Mouse (Mus musculus) embryonic facial prominence, embryonic 14.5 days (tissue): ENCODE data around the gene Slc36a3. TPM values are rescaled to one million over a fixed set of nuclear protein-coding genes. Genes with fewer than 3 reads are reported as not detected.

Experiments used
- ATAC-seq: fragments of 200-750 bp; cut with Nextera tagmentation; 2 replicates; pipeline ENCODE4 v1.8.0; 2017; ENCODE audit warnings: low read depth, moderate number of reproducible peaks, moderate TSS enrichment
- DNase-seq: peaks from one replicate; pipeline ENCODE4 v3.0.0-alpha.2; 2015; ENCODE audit warnings: low spot score
- H3K27ac ChIP-seq: fragments of 300-500 bp; sonication (generic); replicated peaks from 2 replicates; pipeline ENCODE4 v1.5.1; 2014; ENCODE audit warnings: low read depth, mild to moderate bottlenecking, low read length, moderate library complexity
- H3K27me3 ChIP-seq: fragments of 300-500 bp; sonication (generic); replicated peaks from 2 replicates; pipeline ENCODE4 v1.6.1; 2014; ENCODE audit warnings: low read length; ENCODE audit not compliant: control insufficient read depth, insufficient read depth
- H3K36me3 ChIP-seq: fragments of 300-500 bp; sonication (generic); 2 replicates; pipeline ENCODE4 v1.6.1; 2014; ENCODE audit warnings: low read length, mixed read lengths; ENCODE audit not compliant: control insufficient read depth, insufficient read depth
- H3K4me1 ChIP-seq: fragments of 300-500 bp; sonication (generic); 2 replicates; pipeline ENCODE4 v1.6.1; 2014; ENCODE audit warnings: antibody characterized with exemption, low read length; ENCODE audit not compliant: control insufficient read depth, insufficient read depth
- H3K4me2 ChIP-seq: fragments of 300-500 bp; sonication (generic); 2 replicates; pipeline ENCODE4 v1.6.1; 2014; ENCODE audit warnings: low read depth, mild to moderate bottlenecking, low read length, moderate library complexity, mixed read lengths
- H3K4me3 ChIP-seq: fragments of 300-500 bp; sonication (generic); 2 replicates; pipeline ENCODE4 v1.5.1; 2014; ENCODE audit warnings: low read depth, mild to moderate bottlenecking, low read length
- H3K9ac ChIP-seq: fragments of 300-500 bp; sonication (generic); 2 replicates; pipeline ENCODE4 v1.6.1; 2014; ENCODE audit warnings: low read depth, mild to moderate bottlenecking, low read length, moderate library complexity, mixed read lengths
- H3K9me3 ChIP-seq: fragments of 300-500 bp; sonication (generic); 2 replicates; pipeline ENCODE4 v1.6.1; 2016; ENCODE audit warnings: low read length; ENCODE audit not compliant: control insufficient read depth
- WGBS: fragments of 180-500 bp; shearing (Covaris S2); extraction: QIAGEN DNeasy Blood & Tissue Kit; methylation state at CpG from one replicate; pipeline ENCODE4 v1.1.7; 2014; 5-methylcytosine and 5-hydroxymethylcytosine counted together
- polyA plus RNA-seq: library from polyadenylated mRNA; unstranded; fragments of >200 nt; fragmentation: Nextera tagmentation; extraction: Ambion mirVana; gene quantifications from 2 replicates; pipeline ENCODE4 v1.2.1, GENCODE M21; 2014

Gene Slc36a3
- polyA plus RNA-seq, 1 experiment from 2014 or later, result not detected

GRCm38 (mm10) chr11:55183124-55183523 lies 31.6 kb upstream of the Slc36a3 start:
- H3K36me3 ChIP-seq, result no peaks in the 10 kb centered on the region
- H3K9me3 ChIP-seq, result no peaks in the 10 kb centered on the region
- whole genome bisulfite sequencing, result 44% methylated on average over 7 of the region's 7 CpGs
- no peak overlapping the region for H3K4me2 ChIP-seq
- H3K27me3 ChIP-seq, result no peaks in the 10 kb centered on the region
- DNase-seq, result no peak
- no peak overlapping the region for H3K9ac ChIP-seq
- ATAC-seq, result no peak
- 0 out of 2 replicates have a peak, but pooled peaks cover 4% of the 10 kb centered on the region for H3K4me1 ChIP-seq
- H3K4me3 ChIP-seq, result no peak overlapping the region
- no peak overlapping the region for H3K27ac ChIP-seq

DNA sequence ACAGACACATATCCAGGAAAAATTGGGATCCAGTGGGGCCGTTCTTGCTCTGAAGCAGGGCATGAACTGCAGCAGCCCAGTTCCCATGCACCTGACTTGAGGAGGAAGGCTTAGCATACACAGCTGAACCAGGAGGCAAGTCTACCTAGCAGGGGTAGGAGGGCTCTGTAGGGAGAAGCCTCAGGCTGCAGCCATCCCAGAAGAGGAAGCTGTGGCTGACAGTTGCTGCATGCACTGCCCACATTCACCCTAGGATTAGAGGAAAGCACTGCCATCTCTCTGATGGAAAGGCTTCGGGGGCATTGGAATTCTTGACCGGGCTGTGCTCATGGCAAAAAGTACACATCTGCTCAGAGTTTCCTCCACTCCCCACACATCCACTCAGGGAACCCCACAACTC lies 28.3 kb upstream of the Slc36a3 start:
- no peaks in the 10 kb centered on the region for H3K9me3 ChIP-seq
- no peak overlapping the region for H3K4me3 ChIP-seq
- no peak overlapping the region for H3K4me2 ChIP-seq
- H3K27me3 ChIP-seq, result no peaks in the 10 kb centered on the region
- H3K9ac ChIP-seq, result no peak overlapping the region
- no peaks in the 10 kb centered on the region for H3K36me3 ChIP-seq
- H3K27ac ChIP-seq, result no peak overlapping the region
- ATAC-seq, result no peak
- WGBS, result 92% methylated on average over 3 of the region's 3 CpGs
- DNase-seq, result no peak
- H3K4me1 ChIP-seq, result 0 out of 2 replicates have a peak, but pooled peaks cover 4% of the 10 kb centered on the region

GRCm38 (mm10) chr11:55178830-55179229 lies 27.3 kb upstream of the Slc36a3 start:
- no peak overlapping the region for H3K4me3 ChIP-seq
- H3K27me3 ChIP-seq, result no peaks in the 10 kb centered on the region
- 0 out of 2 replicates have a peak, but pooled peaks cover 4% of the 10 kb centered on the region for H3K4me1 ChIP-seq
- WGBS, result 80% methylated on average over 4 of the region's 4 CpGs
- no peak overlapping the region for H3K4me2 ChIP-seq
- ATAC-seq (no peak), DNase-seq (no peak)
- H3K9ac ChIP-seq, result no peak overlapping the region
- no peak overlapping the region for H3K27ac ChIP-seq
- H3K36me3 ChIP-seq, result no peaks in the 10 kb centered on the region
- no peaks in the 10 kb centered on the region for H3K9me3 ChIP-seq

DNA sequence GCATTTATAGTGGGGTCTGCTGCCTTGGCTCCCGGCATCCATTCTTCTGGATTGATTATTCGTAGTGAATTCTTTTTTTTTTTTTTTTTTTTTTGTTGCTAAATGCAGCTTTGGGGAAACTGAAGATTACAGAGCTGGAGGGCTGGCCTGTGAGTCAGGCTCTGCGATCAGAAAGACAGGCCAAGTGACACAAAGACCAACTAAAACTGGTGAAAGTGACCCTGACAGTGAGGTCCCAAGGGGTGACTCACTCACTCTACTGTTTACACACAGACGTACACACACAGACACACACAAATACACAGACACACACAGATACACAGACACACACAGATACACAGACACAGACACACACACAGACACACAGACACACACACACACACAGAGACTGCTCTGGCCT lies 19.0 kb upstream of the Slc36a3 start:
- ATAC-seq (no peak), DNase-seq (no peak)
- Histone ChIP-seq H3K4me3 (no peak overlapping the region), H3K9me3 (no peaks in the 10 kb centered on the region), H3K4me1 (no peaks in the 10 kb centered on the region), H3K27ac (no peak overlapping the region), H3K4me2 (no peak overlapping the region), H3K9ac (no peak overlapping the region), H3K36me3 (no peaks in the 10 kb centered on the region), H3K27me3 (no peaks in the 10 kb centered on the region)
- WGBS, result 85% methylated on average over 4 of the region's 4 CpGs

GRCm38 (mm10) chr11:55168914-55169313 lies 17.4 kb upstream of the Slc36a3 start:
- Histone ChIP-seq H3K9me3 (no peaks in the 10 kb centered on the region), H3K4me2 (no peak overlapping the region), H3K4me1 (no peaks in the 10 kb centered on the region), H3K4me3 (no peak overlapping the region), H3K9ac (no peak overlapping the region), H3K27me3 (no peaks in the 10 kb centered on the region), H3K36me3 (no peaks in the 10 kb centered on the region), H3K27ac (no peak overlapping the region)
- ATAC-seq (no peak), DNase-seq (no peak)
- 83% methylated on average over 6 of the region's 6 CpGs for WGBS

DNA sequence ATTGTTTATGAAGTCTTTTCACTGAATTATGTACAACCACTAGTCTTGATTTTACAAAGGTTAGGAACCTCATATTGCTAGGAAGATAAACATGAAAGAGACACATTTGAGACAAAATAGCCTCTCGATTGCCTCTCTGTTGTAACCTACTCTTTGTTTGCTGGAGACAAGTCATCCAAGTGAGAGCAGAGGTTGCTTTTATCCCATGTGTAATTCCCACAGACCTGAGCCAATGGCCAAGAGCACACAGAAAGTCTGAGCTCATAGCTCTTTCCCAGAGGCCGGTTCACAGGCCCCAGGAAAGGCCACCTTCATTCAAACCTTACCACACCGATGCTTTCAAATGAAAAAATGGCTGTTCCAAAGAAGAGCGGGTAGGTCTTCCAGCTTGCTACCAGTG lies 17.0 kb upstream of the Slc36a3 start:
- H3K9ac ChIP-seq, result no peak overlapping the region
- DNase-seq (no peak), ATAC-seq (no peak)
- no peak overlapping the region for H3K27ac ChIP-seq
- 85% methylated on average over 4 of the region's 4 CpGs for WGBS
- H3K4me2 ChIP-seq, result no peak overlapping the region
- no peak overlapping the region for H3K4me3 ChIP-seq
- no peaks in the 10 kb centered on the region for H3K4me1 ChIP-seq
- no peaks in the 10 kb centered on the region for H3K27me3 ChIP-seq
- H3K36me3 ChIP-seq, result no peaks in the 10 kb centered on the region
- H3K9me3 ChIP-seq, result no peaks in the 10 kb centered on the region

- DNase-seq (no peak), ATAC-seq (no peak)
- H3K9ac ChIP-seq, result no peak overlapping the region
- H3K27me3 ChIP-seq, result no peaks in the 10 kb centered on the region
- no peak overlapping the region for H3K27ac ChIP-seq
- H3K4me1 ChIP-seq, result no peaks in the 10 kb centered on the region
- H3K9me3 ChIP-seq, result no peaks in the 10 kb centered on the region
- H3K36me3 ChIP-seq, result no peaks in the 10 kb centered on the region
- no peak overlapping the region for H3K4me2 ChIP-seq
- WGBS, result 90% methylated on average over 7 of the region's 7 CpGs
- no peak overlapping the region for H3K4me3 ChIP-seq
Observed at GRCm38 (mm10) chr11:55165748-55166147, 14.2 kb upstream of the Slc36a3 start.

- DNase-seq (no peak), ATAC-seq (no peak)
- no peak overlapping the region for H3K27ac ChIP-seq
- H3K4me1 ChIP-seq, result no peaks in the 10 kb centered on the region
- H3K36me3 ChIP-seq, result no peaks in the 10 kb centered on the region
- no peaks in the 10 kb centered on the region for H3K9me3 ChIP-seq
- no peak overlapping the region for H3K4me2 ChIP-seq
- no peak overlapping the region for H3K9ac ChIP-seq
- WGBS, result 44% methylated on average over 3 of the region's 3 CpGs
- no peaks in the 10 kb centered on the region for H3K27me3 ChIP-seq
- no peak overlapping the region for H3K4me3 ChIP-seq
Observed at GRCm38 (mm10) chr11:55164723-55165122, 13.2 kb upstream of the Slc36a3 start.

DNA sequence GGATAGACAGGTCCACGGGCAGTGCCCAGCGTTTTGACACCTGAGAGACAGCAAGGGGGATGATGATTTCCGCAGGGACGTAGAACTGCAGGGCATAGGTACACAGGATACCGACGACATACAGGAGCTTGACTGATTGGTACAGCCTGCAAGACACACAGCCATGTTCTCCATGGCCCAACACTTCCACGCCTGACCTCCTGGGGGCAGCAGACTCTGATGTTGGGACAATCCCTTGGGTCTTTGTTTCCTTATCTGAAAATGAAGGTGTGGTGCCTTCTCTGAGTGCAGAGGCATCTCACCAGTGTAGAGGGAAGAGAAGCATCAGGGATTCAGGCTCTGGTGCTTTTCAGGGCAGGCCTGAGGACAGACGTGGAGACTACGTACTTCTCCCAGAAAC lies 11.2 kb upstream of the Slc36a3 start:
- WGBS, result 46% methylated on average over 9 of the region's 9 CpGs
- Histone ChIP-seq H3K4me2 (no peak overlapping the region), H3K9me3 (no peaks in the 10 kb centered on the region), H3K27me3 (no peaks in the 10 kb centered on the region), H3K4me1 (no peaks in the 10 kb centered on the region), H3K9ac (no peak overlapping the region), H3K27ac (no peak overlapping the region), H3K4me3 (no peak overlapping the region), H3K36me3 (no peaks in the 10 kb centered on the region)
- ATAC-seq (no peak), DNase-seq (no peak)
